Mouse (Mus musculus) liver, postnatal 0 days (tissue): Measurements from ENCODE around the gene Slc16a11. TPM values are rescaled to one million over a fixed set of nuclear protein-coding genes. Genes with fewer than 3 reads are reported as not detected.

ENCODE experiments used
- ATAC-seq: fragments of 200-750 bp; cut with Nextera tagmentation; 2 replicates; pipeline ENCODE4 v1.8.0; 2017; ENCODE audit warnings: mild to moderate bottlenecking, moderate library complexity
- DNase-seq: peaks from one replicate; pipeline ENCODE4 v3.0.0-alpha.2; 2016
- H3K27ac ChIP-seq: fragments of 300-500 bp; sonication (generic); 2 replicates; pipeline ENCODE4 v1.5.1; 2014; ENCODE audit warnings: antibody characterized with exemption, moderate library complexity, mild to moderate bottlenecking, low read depth
- H3K27me3 ChIP-seq: fragments of 300-500 bp; sonication (generic); 2 replicates; pipeline ENCODE4 v1.6.1; 2014; ENCODE audit warnings: low read length, control low read depth, mixed read lengths; ENCODE audit not compliant: insufficient read depth
- H3K36me3 ChIP-seq: fragments of 300-500 bp; sonication (generic); replicated peaks from 2 replicates; pipeline ENCODE4 v1.6.1; 2014; ENCODE audit warnings: mild to moderate bottlenecking, control low read depth, low read length, moderate library complexity, mixed read lengths; ENCODE audit not compliant: insufficient read depth
- H3K4me1 ChIP-seq: fragments of 300-500 bp; sonication (generic); 2 replicates; pipeline ENCODE4 v1.6.1; 2014; ENCODE audit warnings: antibody characterized with exemption, mild to moderate bottlenecking, control low read depth; ENCODE audit not compliant: insufficient read depth
- H3K4me2 ChIP-seq: fragments of 300-500 bp; sonication (generic); 2 replicates; pipeline ENCODE4 v1.6.1; 2014; ENCODE audit warnings: low read depth, mild to moderate bottlenecking, low read length, moderate library complexity, mixed read lengths
- H3K4me3 ChIP-seq: fragments of 300-500 bp; sonication (generic); 2 replicates; pipeline ENCODE4 v1.5.1; 2014; ENCODE audit warnings: low read depth, low read length
- H3K9ac ChIP-seq: fragments of 300-500 bp; sonication (generic); replicated peaks from 2 replicates; pipeline ENCODE4 v1.6.1; 2014; ENCODE audit warnings: mild to moderate bottlenecking, moderate library complexity
- H3K9me3 ChIP-seq: fragments of 300-500 bp; sonication (generic); 2 replicates; pipeline ENCODE4 v1.6.1; 2016; ENCODE audit warnings: mild to moderate bottlenecking, control low read depth, low read length, mixed read lengths
- CTCF ChIP-seq: sonication (generic); IDR thresholded peaks from 2 replicates; pipeline ENCODE4 v1.5.1; 2016; ENCODE audit warnings: antibody characterized with exemption, low read depth
- EP300 ChIP-seq: IDR thresholded peaks from 2 replicates; pipeline ENCODE4 v1.6.1; 2016; ENCODE audit warnings: antibody characterized with exemption, low read depth, mild to moderate bottlenecking
- WGBS: fragments of 180-500 bp; shearing (Covaris S2); extraction: QIAGEN DNeasy Blood & Tissue Kit; methylation state at CpG from one replicate; pipeline ENCODE4 v1.1.7; 2014; ENCODE audit not compliant: insufficient replicate concordance; 5-methylcytosine and 5-hydroxymethylcytosine counted together
- polyA plus RNA-seq: library from polyadenylated mRNA; unstranded; fragments of >200 nt; fragmentation: Nextera tagmentation; extraction: Ambion mirVana; gene quantifications from 2 replicates; pipeline ENCODE4 v1.2.1, GENCODE M21; 2015

Gene Slc16a11
- polyA plus RNA-seq, 1 experiment from 2014 or later = 1.8 TPM

- WGBS = 30% methylated on average over 10 of the region's 10 CpGs
- DNase-seq (no peak), ATAC-seq (no peak)
- Histone ChIP-seq H3K4me2 (peak overlapping the region; percentile 63), H3K4me3 (peak overlapping the region; percentile 8; the same call in 1 of the 2 replicates), H3K27ac (no peak overlapping the region), H3K27me3 (peaks cover 26% of the 10 kb centered on the region), H3K36me3 (peaks cover 11% of the 10 kb centered on the region; the same call in 1 of the 2 replicates), H3K4me1 (peaks cover 28% of the 10 kb centered on the region), H3K9me3 (no peaks in the 10 kb centered on the region), H3K9ac (0 out of 2 replicates have a peak overlapping the region, but pooled peaks have one; percentile 26)
- TF ChIP-seq EP300 (no peak), CTCF (no peak)
Observed at GRCm38 (mm10) chr11:70232546-70232945, 20.0 kb downstream of the Slc16a11 start.

GRCm38 (mm10) chr11:70233016-70233415 is 20.5 kb downstream of the Slc16a11 start:
- WGBS = 50% methylated on average over 8 of the region's 8 CpGs
- Histone ChIP-seq H3K4me1 (peaks cover 28% of the 10 kb centered on the region), H3K27ac (no peak overlapping the region), H3K36me3 (peaks cover 11% of the 10 kb centered on the region; the same call in 1 of the 2 replicates), H3K9ac (no peak overlapping the region), H3K9me3 (no peaks in the 10 kb centered on the region), H3K27me3 (peaks cover 21% of the 10 kb centered on the region), H3K4me2 (no peak overlapping the region), H3K4me3 (no peak overlapping the region)
- ATAC-seq = no peak
- no peak for TF ChIP-seq EP300
- TF ChIP-seq CTCF = no peak
- no peak for DNase-seq

GRCm38 (mm10) chr11:70234037-70234436 is 21.5 kb downstream of the Slc16a11 start:
- H3K9me3 ChIP-seq = no peaks in the 10 kb centered on the region
- WGBS = 45% methylated on average over 5 of the region's 5 CpGs
- no peak overlapping the region for H3K4me2 ChIP-seq
- no peak for ATAC-seq
- H3K9ac ChIP-seq = no peak overlapping the region
- no peak overlapping the region for H3K4me3 ChIP-seq
- TF ChIP-seq CTCF = no peak
- no peak for TF ChIP-seq EP300
- H3K4me1 ChIP-seq = peaks cover 28% of the 10 kb centered on the region
- peaks cover 11% of the 10 kb centered on the region; the same call in 1 of the 2 replicates for H3K36me3 ChIP-seq
- peaks cover 13% of the 10 kb centered on the region for H3K27me3 ChIP-seq
- DNase-seq = no peak
- H3K27ac ChIP-seq = no peak overlapping the region

GRCm38 (mm10) chr11:70234497-70234896 is 21.9 kb downstream of the Slc16a11 start:
- H3K4me1 ChIP-seq = peaks cover 23% of the 10 kb centered on the region
- no peak overlapping the region for H3K4me2 ChIP-seq
- H3K27me3 ChIP-seq = peaks cover 8% of the 10 kb centered on the region
- DNase-seq (no peak), ATAC-seq (no peak)
- H3K4me3 ChIP-seq = no peak overlapping the region
- peaks cover 11% of the 10 kb centered on the region; the same call in 1 of the 2 replicates for H3K36me3 ChIP-seq
- no peak overlapping the region for H3K9ac ChIP-seq
- H3K27ac ChIP-seq = no peak overlapping the region
- no peaks in the 10 kb centered on the region for H3K9me3 ChIP-seq
- TF ChIP-seq CTCF (no peak), EP300 (no peak)
- 51% methylated on average over 8 of the region's 8 CpGs for WGBS

- 81% methylated on average over 12 of the region's 12 CpGs for WGBS
- no peaks in the 10 kb centered on the region for H3K9me3 ChIP-seq
- TF ChIP-seq CTCF = no peak
- TF ChIP-seq EP300 = no peak
- no peak overlapping the region for H3K27ac ChIP-seq
- H3K36me3 ChIP-seq = peaks cover 11% of the 10 kb centered on the region; the same call in 1 of the 2 replicates
- H3K9ac ChIP-seq = no peak overlapping the region
- no peak overlapping the region for H3K4me3 ChIP-seq
- H3K4me1 ChIP-seq = peaks cover 17% of the 10 kb centered on the region
- no peak overlapping the region for H3K4me2 ChIP-seq
- DNase-seq (no peak), ATAC-seq (no peak)
- no peaks in the 10 kb centered on the region for H3K27me3 ChIP-seq
Observed at GRCm38 (mm10) chr11:70235254-70235900, 22.8 kb downstream of the Slc16a11 start.

GRCm38 (mm10) chr11:70236717-70237116 is 24.2 kb downstream of the Slc16a11 start:
- peaks cover 11% of the 10 kb centered on the region; the same call in 1 of the 2 replicates for H3K36me3 ChIP-seq
- no peaks in the 10 kb centered on the region for H3K9me3 ChIP-seq
- no peaks in the 10 kb centered on the region for H3K27me3 ChIP-seq
- 11% methylated on average over 7 of the region's 7 CpGs for WGBS
- peak overlapping the region; percentile 96 for H3K9ac ChIP-seq
- DNase-seq (no peak), ATAC-seq (no peak)
- peak overlapping the region; percentile 92 for H3K4me3 ChIP-seq
- H3K4me1 ChIP-seq = peaks cover 21% of the 10 kb centered on the region
- peak overlapping the region; percentile 87 for H3K4me2 ChIP-seq
- TF ChIP-seq EP300 (no peak), CTCF (no peak)
- peak overlapping the region; percentile 94 for H3K27ac ChIP-seq
